Mouse (Mus musculus): Measurements from ENCODE around the gene Slc44a4. TPM values are rescaled to one million over a fixed set of nuclear protein-coding genes. Genes with fewer than 3 reads are reported as not detected.
"Not testable (repeated sequence)": the region's sequence is repeated elsewhere in the genome, so short reads cannot be mapped to it uniquely, and the experiment has no call there.

The Slc44a4 gene
- polyA plus RNA-seq, 1 experiment = 0.59 TPM

DNA sequence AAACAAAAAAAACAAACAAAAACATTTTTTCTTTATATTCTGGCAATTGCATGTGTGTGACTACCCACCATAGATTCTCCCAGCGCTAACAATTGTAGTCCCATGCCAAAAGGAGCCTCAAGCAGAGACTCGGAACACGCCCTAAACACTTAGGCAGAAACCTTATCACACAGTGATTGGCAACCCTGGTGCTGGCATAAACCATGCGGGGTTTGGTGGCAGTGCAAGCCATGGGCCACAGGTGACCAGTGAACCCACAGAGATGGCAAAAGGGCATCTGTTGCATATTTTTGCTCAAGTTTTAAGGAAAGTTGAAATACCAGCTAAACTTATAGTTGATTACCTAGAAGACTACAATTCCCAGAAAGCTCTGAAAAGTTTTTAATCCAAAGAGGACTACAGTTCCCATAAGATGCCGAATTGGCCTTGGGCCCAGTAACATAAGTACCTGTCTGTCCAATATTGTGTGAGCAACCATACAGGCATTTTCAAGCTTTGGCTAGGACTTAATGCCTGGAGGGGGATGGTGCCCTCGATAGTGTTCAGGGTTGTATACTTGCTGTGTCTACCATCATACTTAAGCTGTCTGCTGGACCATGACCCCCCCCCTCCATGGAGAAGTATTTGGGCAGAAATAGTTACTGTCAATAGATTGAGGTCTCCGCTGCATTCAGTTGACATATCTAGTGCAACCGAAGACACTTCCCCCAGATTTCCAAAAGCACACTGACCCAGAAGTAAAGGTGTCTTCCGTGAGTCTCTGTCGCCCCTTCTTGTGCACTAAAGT, 16.7 kb upstream of the Slc44a4 start:
- Histone ChIP-seq H3K36me3 (ENCODE audit: control insufficient read depth, insufficient read depth, low read length) (peaks cover 3% of the 10 kb centered on the region; the same call in 1 of the 2 replicates), H3K4me3 (ENCODE audit: control insufficient read depth, insufficient read depth, low read length) (peak overlapping the region; percentile 97), H3K27me3 (ENCODE audit: control insufficient read depth, insufficient read depth, low read length) (no peaks in the 10 kb centered on the region), H3K27ac (ENCODE audit: control insufficient read depth, insufficient read depth, low read length) (no peak overlapping the region), H3K4me1 (replicated peaks; ENCODE audit: control insufficient read depth, insufficient read depth, low read length) (peaks cover 23% of the 10 kb centered on the region)
- 31% methylated on average over 10 of the region's 10 CpGs for WGBS
- no peak for DNase-seq
- TF ChIP-seq POLR2A (IDR thresholded peaks at IDR 0.05; ENCODE audit: control insufficient read depth, extremely low read depth, insufficient read depth, low read length, poor library complexity) = no peak
- TF ChIP-seq CTCF (IDR thresholded peaks at IDR 0.05; ENCODE audit: borderline replicate concordance, control insufficient read depth, extremely low read depth, insufficient read depth, low read length, poor library complexity) = no peak

DNA sequence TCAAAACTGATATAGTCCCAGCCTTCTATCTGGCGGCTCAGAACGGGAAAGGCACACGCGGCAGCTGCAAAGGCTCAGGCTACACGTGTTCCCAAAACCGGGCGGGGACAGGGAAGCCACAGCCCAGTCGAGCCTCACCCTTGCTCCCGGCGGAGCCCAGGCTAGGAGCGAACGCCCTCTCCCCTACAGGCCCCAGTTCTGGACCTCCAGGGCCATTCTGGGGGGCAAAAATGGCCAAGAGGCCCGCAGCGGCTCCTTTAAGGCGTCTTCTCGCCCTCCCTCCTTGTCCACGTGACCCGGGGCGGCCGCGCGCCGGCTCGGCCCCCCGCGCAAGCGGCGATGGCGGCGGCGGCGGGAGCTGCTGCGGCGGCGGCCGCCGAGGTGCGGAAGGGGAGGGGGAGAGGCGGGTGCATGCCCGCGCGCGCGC, 16.1 kb upstream of the Slc44a4 start, which contains the start of the genes C2 and Ehmt2:
C2 (minus strand) TSS at position 106 of the 427 bp plus-strand sequence.
Ehmt2 (plus strand) TSS at position 310 of the 427 bp plus-strand sequence.
- under 1% methylated on average over 30 of the region's 44 CpGs for WGBS
- Histone ChIP-seq H3K36me3 (ENCODE audit: control insufficient read depth, insufficient read depth, low read length) (peaks cover 9% of the 10 kb centered on the region; the same call in 1 of the 2 replicates), H3K4me3 (ENCODE audit: control insufficient read depth, insufficient read depth, low read length) (peak within 1 kb of the TSS; percentile 97), H3K27me3 (ENCODE audit: control insufficient read depth, insufficient read depth, low read length) (no peaks in the 10 kb centered on the region), H3K27ac (ENCODE audit: control insufficient read depth, insufficient read depth, low read length) (peak within 1 kb of the TSS; percentile 72), H3K4me1 (replicated peaks; ENCODE audit: control insufficient read depth, insufficient read depth, low read length) (peaks cover 23% of the 10 kb centered on the region)
- TF ChIP-seq CTCF (IDR thresholded peaks at IDR 0.05; ENCODE audit: borderline replicate concordance, control insufficient read depth, extremely low read depth, insufficient read depth, low read length, poor library complexity) (0 out of 2 replicates have a peak, but pooled peaks have one; percentile 17), POLR2A (IDR thresholded peaks at IDR 0.05; ENCODE audit: control insufficient read depth, extremely low read depth, insufficient read depth, low read length, poor library complexity) (peak; percentile 42; the same call in 1 of the 2 replicates)
- DNase-seq = peak; percentile 81

DNA sequence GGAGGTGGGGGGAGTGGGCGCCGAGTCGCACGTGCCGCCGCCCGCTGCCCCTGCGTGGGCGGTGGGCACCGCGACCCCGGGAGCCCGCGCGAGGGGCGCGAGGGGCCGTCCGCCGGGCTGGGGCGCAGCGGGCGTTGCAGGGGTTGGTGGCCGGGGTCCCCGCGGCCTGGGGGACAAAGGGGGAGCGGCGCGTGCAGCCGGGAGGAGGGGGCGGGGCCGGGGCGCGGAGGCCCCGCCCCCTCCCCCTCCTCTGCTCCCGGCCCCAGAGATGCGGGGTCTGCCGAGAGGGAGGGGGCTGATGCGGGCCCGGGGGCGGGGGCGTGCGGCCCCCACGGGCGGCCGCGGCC, 15.6 kb upstream of the Slc44a4 start:
- Histone ChIP-seq H3K4me3 (ENCODE audit: control insufficient read depth, insufficient read depth, low read length) (peak overlapping the region; percentile 97), H3K4me1 (replicated peaks; ENCODE audit: control insufficient read depth, insufficient read depth, low read length) (peaks cover 23% of the 10 kb centered on the region), H3K27me3 (ENCODE audit: control insufficient read depth, insufficient read depth, low read length) (no peaks in the 10 kb centered on the region), H3K36me3 (ENCODE audit: control insufficient read depth, insufficient read depth, low read length) (peaks cover 14% of the 10 kb centered on the region; the same call in 1 of the 2 replicates), H3K27ac (ENCODE audit: control insufficient read depth, insufficient read depth, low read length) (peak overlapping the region; percentile 27; the same call in 1 of the 2 replicates)
- DNase-seq = no peak
- no peak for TF ChIP-seq CTCF (IDR thresholded peaks at IDR 0.05; ENCODE audit: borderline replicate concordance, control insufficient read depth, extremely low read depth, insufficient read depth, low read length, poor library complexity)
- no peak for TF ChIP-seq POLR2A (IDR thresholded peaks at IDR 0.05; ENCODE audit: control insufficient read depth, extremely low read depth, insufficient read depth, low read length, poor library complexity)
- 1% methylated on average over 38 of the region's 47 CpGs for WGBS

- no peaks in the 10 kb centered on the region for H3K27me3 ChIP-seq (ENCODE audit: control insufficient read depth, insufficient read depth, low read length)
- under 1% methylated on average over 43 of the region's 45 CpGs for whole genome bisulfite sequencing
- peak overlapping the region; percentile 72 for H3K27ac ChIP-seq (ENCODE audit: control insufficient read depth, insufficient read depth, low read length)
- H3K4me1 ChIP-seq (replicated peaks; ENCODE audit: control insufficient read depth, insufficient read depth, low read length) = peaks cover 19% of the 10 kb centered on the region
- peak; percentile 57 for DNase-seq
- peak overlapping the region; percentile 97 for H3K4me3 ChIP-seq (ENCODE audit: control insufficient read depth, insufficient read depth, low read length)
- H3K36me3 ChIP-seq (ENCODE audit: control insufficient read depth, insufficient read depth, low read length) = peaks cover 14% of the 10 kb centered on the region; the same call in 1 of the 2 replicates
- TF ChIP-seq CTCF (IDR thresholded peaks at IDR 0.05; ENCODE audit: borderline replicate concordance, control insufficient read depth, extremely low read depth, insufficient read depth, low read length, poor library complexity) = no peak
- 0 out of 2 replicates have a peak, but pooled peaks have one; percentile 36 for TF ChIP-seq POLR2A (IDR thresholded peaks at IDR 0.05; ENCODE audit: control insufficient read depth, extremely low read depth, insufficient read depth, low read length, poor library complexity)
These were observed 15.0 kb upstream of the Slc44a4 start for GRCm38 (mm10) chr17:34899053-34899889.

- Histone ChIP-seq H3K4me1 (replicated peaks; ENCODE audit: control insufficient read depth, insufficient read depth, low read length) (peaks cover 18% of the 10 kb centered on the region), H3K27ac (ENCODE audit: control insufficient read depth, insufficient read depth, low read length) (peak overlapping the region; percentile 72), H3K36me3 (ENCODE audit: control insufficient read depth, insufficient read depth, low read length) (peaks cover 18% of the 10 kb centered on the region), H3K27me3 (ENCODE audit: control insufficient read depth, insufficient read depth, low read length) (no peaks in the 10 kb centered on the region), H3K4me3 (ENCODE audit: control insufficient read depth, insufficient read depth, low read length) (peak overlapping the region; percentile 97)
- DNase-seq = no peak
- no peak for TF ChIP-seq CTCF (IDR thresholded peaks at IDR 0.05; ENCODE audit: borderline replicate concordance, control insufficient read depth, extremely low read depth, insufficient read depth, low read length, poor library complexity)
- no peak for TF ChIP-seq POLR2A (IDR thresholded peaks at IDR 0.05; ENCODE audit: control insufficient read depth, extremely low read depth, insufficient read depth, low read length, poor library complexity)
- 3% methylated on average over 5 of the region's 5 CpGs for WGBS
These were observed 14.4 kb upstream of the Slc44a4 start for GRCm38 (mm10) chr17:34899890-34900243.

DNA sequence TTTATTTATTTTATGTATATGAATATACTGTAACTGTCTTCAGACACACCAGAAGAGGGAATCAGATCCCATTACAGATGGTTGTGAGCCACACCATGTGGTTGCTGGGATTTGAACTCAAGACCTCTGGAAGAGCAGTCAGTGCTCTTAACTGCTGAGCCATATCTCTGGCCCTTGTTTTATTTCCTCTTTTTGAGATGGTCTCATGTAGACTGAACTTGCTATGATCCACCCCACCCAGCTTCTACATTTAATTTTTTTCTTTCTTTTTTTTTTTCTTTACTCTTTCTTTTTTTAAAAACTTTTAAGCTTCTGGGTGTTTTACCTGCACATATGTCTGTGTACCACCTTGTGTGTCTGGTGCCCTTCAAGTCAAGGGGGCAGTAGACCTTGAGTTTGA, 13.4 kb upstream of the Slc44a4 start:
- H3K4me3 ChIP-seq (ENCODE audit: control insufficient read depth, insufficient read depth, low read length); DNase-seq; H3K27me3 ChIP-seq (ENCODE audit: control insufficient read depth, insufficient read depth, low read length); H3K27ac ChIP-seq (ENCODE audit: control insufficient read depth, insufficient read depth, low read length): not testable (repeated sequence)
- Histone ChIP-seq H3K36me3 (ENCODE audit: control insufficient read depth, insufficient read depth, low read length) (peaks cover 27% of the 10 kb centered on the region), H3K4me1 (replicated peaks; ENCODE audit: control insufficient read depth, insufficient read depth, low read length) (peaks cover 10% of the 10 kb centered on the region)

GRCm38 (mm10) chr17:34901948-34902347, 12.3 kb upstream of the Slc44a4 start:
- 94% methylated on average over 9 of the region's 10 CpGs for WGBS
- not testable (repeated sequence) for DNase-seq; H3K4me1 ChIP-seq (replicated peaks; ENCODE audit: control insufficient read depth, insufficient read depth, low read length); H3K27ac ChIP-seq (ENCODE audit: control insufficient read depth, insufficient read depth, low read length); H3K4me3 ChIP-seq (ENCODE audit: control insufficient read depth, insufficient read depth, low read length); H3K27me3 ChIP-seq (ENCODE audit: control insufficient read depth, insufficient read depth, low read length)
- H3K36me3 ChIP-seq (ENCODE audit: control insufficient read depth, insufficient read depth, low read length) = peaks cover 38% of the 10 kb centered on the region
